Mouse (Mus musculus) heart, embryonic 14.5 days (tissue): Measurements from ENCODE around the gene Ccdc9. TPM values are rescaled to one million over a fixed set of nuclear protein-coding genes. Genes with fewer than 3 reads are reported as not detected.

Experiments
- ATAC-seq: fragments of 200-750 bp; cut with Nextera tagmentation; 2 replicates; pipeline ENCODE4 v1.8.0; 2017; ENCODE audit warnings: low read depth, moderate TSS enrichment; ENCODE audit not compliant: insufficient number of reproducible peaks, insufficient read depth, low FRiP score
- H3K27ac ChIP-seq, 2 experiments: fragments of 200-500 bp in 1 of 2; fragments of 300-500 bp in 1 of 2; sonication (generic) in 1 of 2; replicated peaks in 1 of 2; 2 replicates each; pipeline ENCODE4 v1.5.1; 2012 to 2014; ENCODE audit warnings: low read depth in 2 of 2, low read length in 2 of 2, control low read depth in 1 of 2, mild to moderate bottlenecking in 1 of 2, mixed read lengths in 1 of 2; ENCODE audit not compliant: control insufficient read depth in 1 of 2, insufficient read depth in 1 of 2
- H3K27me3 ChIP-seq: fragments of 300-500 bp; sonication (generic); 2 replicates; pipeline ENCODE4 v1.6.1; 2014; ENCODE audit warnings: mild to moderate bottlenecking, low read length, control low read depth; ENCODE audit not compliant: control insufficient read depth, insufficient read depth
- H3K36me3 ChIP-seq: fragments of 300-500 bp; sonication (generic); 2 replicates; pipeline ENCODE4 v1.6.1; 2014; ENCODE audit warnings: mild to moderate bottlenecking, control low read depth, low read length, mixed read lengths; ENCODE audit not compliant: control insufficient read depth, insufficient read depth
- H3K4me1 ChIP-seq, 2 experiments: fragments of 200-500 bp in 1 of 2; fragments of 300-500 bp in 1 of 2; sonication (generic) in 1 of 2; 2 replicates each; pipeline ENCODE4 v1.6.1; 2012 to 2014; ENCODE audit warnings: low read length in 2 of 2, control low read depth in 1 of 2, mixed read lengths in 1 of 2; ENCODE audit not compliant: control insufficient read depth in 2 of 2, insufficient read depth in 2 of 2
- H3K4me2 ChIP-seq: fragments of 300-500 bp; sonication (generic); 2 replicates; pipeline ENCODE4 v1.6.1; 2014; ENCODE audit warnings: mild to moderate bottlenecking, low read length
- H3K4me3 ChIP-seq, 2 experiments: fragments of 200-500 bp in 1 of 2; fragments of 300-500 bp in 1 of 2; sonication (generic) in 1 of 2; 2 replicates each; pipeline ENCODE4 v1.5.1; 2012 to 2014; ENCODE audit warnings: low read length in 2 of 2, mild to moderate bottlenecking in 2 of 2, control low read depth in 1 of 2, low read depth in 1 of 2, moderate library complexity in 1 of 2; ENCODE audit not compliant: control insufficient read depth in 1 of 2, insufficient read depth in 1 of 2
- H3K9ac ChIP-seq: fragments of 300-500 bp; sonication (generic); 2 replicates; pipeline ENCODE4 v1.6.1; 2014; ENCODE audit warnings: mild to moderate bottlenecking, low read length
- H3K9me3 ChIP-seq: fragments of 300-500 bp; sonication (generic); 2 replicates; pipeline ENCODE4 v1.6.1; 2016; ENCODE audit warnings: low read length, control low read depth; ENCODE audit not compliant: control insufficient read depth
- WGBS: fragments of 180-500 bp; shearing (Covaris S2); extraction: QIAGEN DNeasy Blood & Tissue Kit; methylation state at CpG from one replicate; pipeline ENCODE4 v1.1.7; 2014; 5-methylcytosine and 5-hydroxymethylcytosine counted together
- polyA plus RNA-seq: library from polyadenylated mRNA; unstranded; fragments of >200 nt; fragmentation: Nextera tagmentation; extraction: Ambion mirVana; gene quantifications from 2 replicates; pipeline ENCODE4 v1.2.1, GENCODE M21; 2014

Ccdc9 gene
- polyA plus RNA-seq, 1 experiment from 2014 or later = 10.6 TPM

DNA sequence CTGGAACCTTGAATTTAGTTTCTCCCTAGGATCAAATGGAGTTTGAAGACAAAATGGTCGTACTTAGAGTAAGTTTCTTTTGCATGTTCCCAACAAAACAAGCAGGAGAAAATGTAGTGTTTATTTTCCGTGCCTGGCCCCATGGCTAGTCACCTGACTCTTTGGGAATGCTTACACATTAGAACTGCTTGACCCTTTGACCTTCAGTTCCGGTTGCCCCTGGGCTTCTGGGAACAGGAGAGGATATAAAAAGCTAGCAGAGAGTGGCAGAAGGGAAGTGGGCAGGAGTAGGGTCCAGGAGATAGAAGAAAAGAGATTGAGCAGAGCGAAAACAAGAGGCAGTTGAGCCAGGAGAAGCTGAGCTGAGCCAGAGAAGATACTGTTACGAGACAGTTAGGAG, 56.7 kb downstream of the Ccdc9 start:
- Histone ChIP-seq H3K27ac (no peak overlapping the region; a peak in 1 of 4 replicates), H3K4me3 (no peak overlapping the region), H3K4me1 (peaks cover 0 to 2% of the 10 kb centered on the region in 2 experiments; a peak in 1 of 4 replicates), H3K36me3 (no peaks in the 10 kb centered on the region), H3K9ac (no peak overlapping the region), H3K27me3 (no peaks in the 10 kb centered on the region), H3K9me3 (peaks cover 7% of the 10 kb centered on the region; the same call in 1 of the 2 replicates), H3K4me2 (no peak overlapping the region)
- 31% methylated on average over 5 of the region's 5 CpGs for WGBS
- ATAC-seq = no peak

Other genes starting within 250 kb of the Ccdc9 start
- gene Bicra, start 238.9 kb downstream of the Ccdc9 start, polyA plus RNA-seq = 5.0 and 5.4 TPM in 2 replicates
- gene Zfp541, start 225.0 kb downstream of the Ccdc9 start, polyA plus RNA-seq = not detected in 2 replicates
- gene Napa, start 188.3 kb downstream of the Ccdc9 start, polyA plus RNA-seq = 159 and 161 TPM in 2 replicates
- 31.2 and 32.0 TPM in 2 replicates for gene Kptn, start 166.9 kb downstream of the Ccdc9 start, polyA plus RNA-seq
- gene Slc8a2, start 157.0 kb downstream of the Ccdc9 start, polyA plus RNA-seq = 0.15 TPM in 2 replicates
- gene Meis3, start 111.7 kb downstream of the Ccdc9 start, polyA plus RNA-seq = 15.1 and 15.5 TPM in 2 replicates
- 5.3 and 7.8 TPM in 2 replicates for gene Dhx34, start 64.8 kb downstream of the Ccdc9 start, polyA plus RNA-seq
- 0.80 and 0.94 TPM in 2 replicates for gene C5ar2, start 42.6 kb downstream of the Ccdc9 start, polyA plus RNA-seq
- 3.3 and 3.7 TPM in 2 replicates for gene C5ar1, start 27.3 kb downstream of the Ccdc9 start, polyA plus RNA-seq
- gene Inafm1, start 13.2 kb downstream of the Ccdc9 start, polyA plus RNA-seq = 9.9 and 11.7 TPM in 2 replicates
- 3.8 and 5.2 TPM in 2 replicates for gene Bbc3, start 21.6 kb upstream of the Ccdc9 start, polyA plus RNA-seq
- gene Sae1, start 101.0 kb upstream of the Ccdc9 start, polyA plus RNA-seq = 179 and 183 TPM in 2 replicates
- gene Zc3h4, start 114.1 kb upstream of the Ccdc9 start, polyA plus RNA-seq = 8.6 and 10.6 TPM in 2 replicates
- gene Tmem160, start 166.0 kb upstream of the Ccdc9 start, polyA plus RNA-seq = 87.5 and 96.7 TPM in 2 replicates
- 0.20 TPM in 1 of 2 replicates, not detected in the other for gene Npas1, start 190.9 kb upstream of the Ccdc9 start, polyA plus RNA-seq